Mouse (Mus musculus): ENCODE results near the gene Synpr.

Synpr gene

DNA sequence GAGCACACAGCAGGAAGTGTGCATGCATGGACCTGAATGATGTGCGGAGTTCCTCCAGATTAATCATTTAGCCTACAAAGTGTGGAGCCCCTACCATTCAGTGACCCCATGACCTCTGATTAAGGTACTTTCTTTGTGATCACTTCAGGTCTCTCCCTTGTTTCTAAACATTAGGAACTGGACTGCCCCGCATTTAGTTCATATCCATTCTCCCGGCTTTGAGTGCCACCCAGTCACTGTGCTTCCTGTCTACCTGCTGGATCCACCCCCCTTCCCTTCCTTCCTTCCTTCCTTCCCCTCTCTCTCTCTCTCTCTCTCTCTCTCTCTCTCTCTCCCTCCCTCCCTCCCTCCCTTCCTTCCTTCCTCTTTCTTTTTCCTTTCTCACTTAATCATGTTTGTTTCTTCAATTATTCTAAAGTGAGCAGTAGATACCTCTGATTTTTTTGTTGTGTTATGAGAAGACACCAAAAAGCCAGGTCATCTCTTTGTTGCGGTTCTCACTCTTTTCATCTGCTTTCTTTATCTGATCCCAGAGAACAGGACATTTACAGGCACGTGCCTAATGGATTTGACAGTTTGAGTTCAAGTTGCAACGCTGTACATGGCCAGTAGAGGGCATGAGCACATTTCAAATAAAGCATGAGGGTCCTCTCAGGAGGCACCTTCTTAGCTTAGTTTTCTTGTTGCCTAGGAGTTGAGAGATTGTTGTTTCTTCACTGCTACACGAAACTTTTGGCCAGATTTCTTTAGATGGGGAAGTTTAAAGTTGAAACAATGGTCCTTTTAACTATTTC lies 71.2 kb downstream of the Synpr start:
- DNase-seq (ENCODE audit: low spot score): peak; percentile 55

DNA sequence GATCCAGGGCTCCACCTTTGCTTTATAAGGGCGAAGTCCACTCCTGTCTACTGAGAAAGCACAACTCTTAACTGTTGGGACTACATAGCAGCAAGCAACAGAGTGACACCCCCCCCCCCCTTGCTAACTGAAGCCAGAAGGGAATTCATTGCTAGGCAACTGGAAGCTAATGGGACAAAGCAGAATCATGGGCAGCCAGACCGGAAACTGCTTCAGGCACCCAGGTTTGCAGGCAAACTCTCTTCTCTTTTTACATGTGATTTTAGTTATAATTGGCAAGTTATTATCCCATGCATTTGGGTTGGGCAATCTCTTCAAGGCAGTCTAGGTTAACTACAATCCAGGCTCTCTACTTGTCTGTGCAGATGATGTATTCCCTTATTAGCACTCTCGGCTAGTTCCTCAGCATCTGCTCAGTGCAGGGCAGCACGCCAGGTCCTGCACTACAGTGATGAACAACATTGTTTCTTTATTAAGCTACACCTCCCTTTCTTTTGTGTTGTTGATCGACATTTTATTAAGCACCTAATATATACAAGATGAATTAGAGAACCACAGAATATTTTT lies 72.6 kb downstream of the Synpr start:
- DNase-seq (ENCODE audit: low spot score): no peak

DNA sequence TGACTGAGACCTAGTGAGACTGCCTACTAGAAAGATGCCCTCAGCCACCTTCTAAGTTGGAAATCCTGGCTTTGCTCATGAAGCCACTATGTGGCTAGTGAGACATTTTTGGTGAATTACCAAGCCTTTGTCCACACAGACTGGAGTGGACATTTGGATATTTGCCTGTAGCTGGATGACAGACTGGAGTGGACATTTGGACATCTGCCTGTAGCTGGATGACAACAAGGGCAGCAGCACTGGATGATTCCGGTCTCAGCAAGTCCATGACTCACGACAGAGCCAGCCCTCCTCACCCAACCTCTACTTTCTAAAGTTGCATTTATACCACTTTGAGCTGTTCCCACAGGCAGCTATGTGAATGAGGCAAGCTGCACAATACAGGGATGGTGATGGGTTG lies 73.5 kb downstream of the Synpr start:
- DNase-seq (ENCODE audit: low spot score): no peak

DNA sequence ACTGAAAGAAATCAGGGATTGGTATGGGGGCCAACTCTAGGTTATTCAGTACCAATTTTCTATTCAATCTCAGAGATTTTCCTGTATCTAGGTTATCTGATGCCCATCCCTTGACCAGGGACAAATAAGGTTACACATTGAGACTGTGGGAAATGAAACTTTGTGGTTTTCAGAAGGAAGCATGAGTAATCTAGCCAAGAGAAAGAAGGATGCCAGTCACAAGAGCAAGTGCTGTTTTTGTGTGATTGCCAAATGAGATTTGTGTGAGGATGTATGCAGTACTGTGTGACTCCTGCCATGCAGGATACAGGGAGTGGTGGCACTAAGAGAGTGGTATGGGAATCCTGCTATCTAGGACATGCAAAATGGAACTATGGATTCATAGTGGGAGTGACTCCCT lies 76.6 kb downstream of the Synpr start:
- no peak for DNase-seq (ENCODE audit: low spot score)

DNA sequence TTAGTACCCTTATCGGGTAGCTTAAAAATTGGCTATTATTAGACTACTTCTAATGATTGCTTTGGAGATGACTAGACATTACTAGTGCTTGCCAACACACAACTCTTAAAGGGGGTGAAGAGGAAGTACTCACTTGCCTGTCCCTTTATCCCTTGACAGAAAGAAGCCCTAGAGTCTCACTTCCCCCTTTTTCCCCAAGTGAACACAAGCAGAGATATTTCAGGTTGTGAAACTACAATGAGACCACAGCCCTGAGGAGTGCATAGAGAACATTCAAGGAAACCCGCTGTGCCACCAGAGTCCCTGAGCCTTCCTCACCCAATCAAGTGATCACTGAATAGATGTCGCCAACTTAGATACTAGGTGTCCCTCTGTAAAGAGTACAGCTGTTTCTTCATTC lies 77.1 kb downstream of the Synpr start:
- DNase-seq (ENCODE audit: low spot score): no peak

DNA sequence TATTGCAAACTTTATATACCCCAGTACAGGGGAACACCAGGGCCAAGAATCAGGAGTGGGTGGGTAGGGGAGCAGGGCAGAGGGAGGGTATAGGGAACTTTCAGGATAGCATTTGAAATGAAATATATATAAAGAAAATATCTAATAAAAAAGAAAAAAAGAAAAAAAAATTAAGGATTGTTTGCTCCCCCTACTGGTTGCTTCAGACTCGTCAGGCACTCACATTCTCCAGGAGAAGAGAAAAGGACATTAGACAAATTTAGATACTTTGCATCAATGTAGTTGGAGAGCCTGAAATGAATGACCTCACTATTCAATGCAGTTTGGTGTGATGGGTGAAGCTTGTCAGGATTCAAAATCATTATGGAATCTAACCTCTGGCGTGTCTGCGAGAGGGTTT lies 83.7 kb downstream of the Synpr start:
- no peak for DNase-seq (ENCODE audit: low spot score)

DNA sequence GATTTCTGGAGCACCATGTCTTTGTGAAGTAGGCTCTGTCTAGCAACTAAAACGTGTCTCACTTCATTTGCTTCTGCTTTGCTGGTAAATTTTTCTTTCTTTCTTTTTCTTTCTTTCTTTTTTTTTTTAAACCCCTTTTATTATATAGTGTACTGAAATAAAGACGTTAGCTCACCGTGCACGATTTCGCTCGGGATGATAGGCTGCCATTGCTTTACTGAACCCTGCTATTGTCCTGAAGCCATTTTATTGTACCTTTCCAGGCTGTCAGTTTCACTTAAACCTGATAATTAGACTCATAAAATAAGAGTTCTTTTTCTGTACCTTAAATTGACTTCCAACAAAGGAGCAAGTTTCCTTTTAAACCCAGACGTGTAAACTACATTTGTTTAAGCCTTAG lies 104.5 kb downstream of the Synpr start:
- no peak for DNase-seq (ENCODE audit: low spot score)

DNA sequence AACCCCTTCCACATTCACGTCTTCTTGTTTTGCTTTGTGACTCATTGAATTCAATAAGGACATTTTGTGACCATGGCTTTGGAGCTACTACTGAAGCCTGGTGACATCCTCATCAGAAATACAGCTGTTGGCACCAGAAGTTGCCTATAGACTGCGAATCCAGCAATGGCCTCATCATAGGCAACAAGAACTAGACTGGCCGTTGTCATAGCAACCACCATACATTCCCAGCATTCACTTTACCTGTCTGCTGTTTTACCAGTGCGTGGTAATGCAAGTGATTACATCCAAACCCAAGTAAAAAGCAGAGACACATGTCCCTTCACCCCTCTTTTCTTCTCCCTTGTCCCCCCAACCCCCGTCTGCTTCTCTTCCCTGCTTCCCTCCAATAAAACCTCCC lies 105.4 kb downstream of the Synpr start:
- no peak for DNase-seq (ENCODE audit: low spot score)

DNA sequence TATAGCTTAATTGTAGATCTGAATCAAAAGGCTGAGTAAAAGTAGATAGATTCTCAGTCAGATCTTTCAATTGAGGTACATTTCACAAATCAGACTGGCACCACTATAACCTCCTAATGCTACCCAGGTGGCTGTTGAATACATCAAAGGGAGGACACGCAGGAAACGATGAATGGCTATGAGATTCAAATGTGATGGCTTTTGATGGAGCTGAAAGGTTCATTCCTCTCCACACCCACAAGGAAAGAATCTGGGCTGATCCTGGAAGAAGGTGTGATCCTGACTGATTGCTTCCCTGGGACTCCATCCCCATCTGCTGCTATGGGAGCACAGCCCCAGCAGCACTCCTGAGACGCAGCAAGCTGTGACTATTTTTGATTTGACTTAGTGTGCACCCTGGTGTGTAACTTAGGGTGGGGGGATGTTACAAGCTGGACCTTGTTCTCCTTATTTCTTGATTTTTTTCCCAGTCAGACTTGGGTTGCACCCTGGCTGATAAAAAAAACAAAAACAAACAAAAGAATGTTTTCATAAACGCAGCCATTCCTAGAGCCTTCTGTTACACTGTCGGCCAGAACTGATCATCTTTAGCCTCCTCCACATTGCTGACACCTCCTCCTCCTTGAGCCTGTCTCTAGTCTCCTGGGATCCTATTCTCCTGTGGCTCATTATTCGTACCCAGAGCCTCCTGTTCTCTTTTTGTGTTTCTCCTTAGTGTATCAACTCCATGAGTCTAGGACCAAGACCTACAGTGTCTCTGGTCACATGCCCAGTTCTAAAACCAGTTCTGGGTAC lies 114.8 kb downstream of the Synpr start:
- no peak for DNase-seq (ENCODE audit: low spot score)

DNA sequence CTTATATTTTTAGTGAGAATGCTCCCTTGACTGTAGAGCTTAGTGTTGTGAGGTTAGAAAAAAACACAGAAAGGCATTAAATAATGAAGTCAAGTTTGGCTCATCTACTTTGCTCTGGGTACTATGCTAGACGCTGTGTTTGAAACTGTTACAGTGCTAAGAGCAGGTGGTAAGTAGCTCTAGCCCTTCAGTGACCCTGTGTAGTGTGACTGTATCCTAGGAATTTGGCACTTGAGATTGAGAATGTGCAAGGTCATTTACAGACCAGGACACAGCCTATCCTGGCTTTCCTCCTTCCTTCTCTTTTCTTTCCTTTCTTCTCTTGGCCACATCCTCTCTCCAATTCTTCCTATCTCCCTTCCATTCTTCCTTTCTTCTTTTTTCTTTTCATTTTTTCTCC lies 127.1 kb downstream of the Synpr start:
- no peak for DNase-seq (ENCODE audit: low spot score)

DNA sequence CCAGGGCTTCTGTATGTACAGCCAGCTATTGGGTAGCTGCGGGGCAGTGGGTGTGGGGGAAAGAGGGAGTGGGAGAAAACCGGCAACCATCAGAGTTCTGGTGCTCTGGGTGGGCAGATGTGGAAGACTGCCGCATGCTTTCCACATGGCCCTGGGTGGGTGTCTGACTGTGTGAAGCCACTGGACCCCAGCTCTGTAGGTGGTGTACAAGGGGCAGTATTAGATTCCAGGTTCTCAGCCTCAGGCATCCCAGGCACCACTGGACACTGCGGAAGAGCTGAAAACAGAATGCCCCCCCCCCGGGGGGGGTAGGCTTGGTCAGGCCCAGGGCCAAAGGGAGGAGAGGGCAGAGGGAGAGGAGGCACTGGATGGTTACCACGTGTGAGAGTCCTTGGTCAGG lies 156.1 kb downstream of the Synpr start:
- DNase-seq (ENCODE audit: low spot score): no peak

DNA sequence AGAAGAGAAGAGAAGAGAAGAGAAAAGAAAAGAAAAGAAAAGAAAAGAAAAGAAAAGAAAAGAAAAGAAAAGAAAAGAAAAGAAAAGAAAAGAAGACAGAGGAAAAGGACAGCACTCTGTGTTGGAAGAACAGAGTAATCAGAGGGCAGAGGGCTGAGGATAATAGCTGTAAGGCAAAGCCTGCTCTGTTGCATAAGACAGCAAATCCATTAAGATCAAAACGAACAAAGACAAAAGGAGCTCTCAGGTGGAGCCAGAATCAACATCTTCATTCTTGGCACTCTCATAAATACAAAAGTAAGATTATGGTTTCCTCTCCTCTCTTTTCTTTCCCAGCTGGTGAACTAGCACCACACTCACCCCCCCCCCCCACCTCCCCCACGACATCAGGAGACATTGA lies 160.3 kb downstream of the Synpr start:
- DNase-seq (ENCODE audit: low spot score): no peak

DNA sequence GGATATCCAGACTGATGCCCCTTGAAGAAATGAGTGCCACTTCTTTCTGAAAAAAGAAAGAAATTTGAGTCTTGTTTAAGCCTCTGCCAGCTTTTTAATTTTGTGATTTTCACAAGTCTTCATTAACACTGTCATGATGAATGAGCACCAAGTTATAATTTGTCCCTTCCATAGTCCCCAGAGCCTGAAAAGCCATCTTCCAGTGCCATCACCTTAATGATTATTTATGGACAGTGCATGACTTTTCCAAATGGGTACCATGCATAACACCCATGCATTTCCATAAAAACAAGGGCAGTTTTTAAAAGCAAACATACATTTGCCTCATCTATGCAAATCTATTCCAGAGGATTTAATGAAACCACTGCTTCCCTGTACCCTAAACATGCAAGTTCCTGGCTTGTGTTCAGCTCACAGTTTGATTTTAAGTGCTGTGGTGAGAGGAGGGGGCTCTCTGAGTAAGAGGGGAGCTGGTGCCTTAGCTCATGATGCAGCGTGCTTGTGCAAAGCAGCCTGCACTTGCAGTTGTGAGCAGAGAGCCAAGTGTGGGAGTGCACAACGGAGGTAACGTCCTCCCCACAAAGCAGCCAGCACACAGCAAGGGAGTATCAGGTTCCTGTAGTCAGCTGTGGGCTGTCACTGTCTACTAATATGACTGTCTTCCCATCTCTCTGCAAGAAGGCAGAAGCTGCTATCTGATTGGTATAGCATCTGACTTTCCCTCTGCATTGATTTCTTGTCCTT lies 169.1 kb downstream of the Synpr start:
- no peak for DNase-seq (ENCODE audit: low spot score)

DNA sequence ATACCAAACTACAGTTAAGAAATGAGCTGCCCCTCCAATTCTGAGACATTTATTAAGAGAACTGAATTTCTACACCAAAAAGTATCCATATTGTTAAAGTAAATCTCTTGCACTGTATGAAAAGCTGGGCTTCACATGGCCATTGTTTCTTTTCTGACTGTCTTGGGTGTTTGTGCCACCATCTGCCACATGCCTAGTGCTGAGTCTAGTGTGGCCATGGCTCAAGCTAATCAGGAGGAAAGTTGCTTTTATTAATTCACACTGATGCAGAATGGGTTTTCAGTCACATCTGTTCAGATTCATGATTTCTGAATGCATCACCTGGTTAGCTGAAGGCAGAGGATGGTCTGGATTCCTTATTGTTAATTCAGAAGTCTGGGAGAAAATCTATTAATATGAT lies 170.4 kb downstream of the Synpr start:
- DNase-seq (ENCODE audit: low spot score): no peak

DNA sequence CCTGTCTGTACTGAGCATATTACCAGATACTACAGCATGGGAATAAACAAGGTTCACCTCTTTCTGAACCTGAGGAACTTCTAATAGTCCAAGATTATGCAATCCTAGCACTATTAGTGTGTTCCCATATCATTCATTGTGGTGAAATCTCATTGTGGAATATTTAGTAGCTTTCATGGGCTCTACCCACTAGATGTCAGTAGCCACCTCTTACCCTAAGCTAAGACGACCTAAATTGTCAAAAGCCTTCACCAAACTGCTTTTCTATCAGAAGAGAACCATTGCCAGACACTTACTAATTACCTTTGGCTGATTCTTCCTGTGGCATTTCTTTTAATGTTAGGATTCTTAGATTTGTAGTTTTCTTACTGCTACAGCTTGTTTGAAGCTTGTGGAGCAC lies 174.8 kb downstream of the Synpr start:
- peak; percentile 20 for DNase-seq (ENCODE audit: low spot score)

DNA sequence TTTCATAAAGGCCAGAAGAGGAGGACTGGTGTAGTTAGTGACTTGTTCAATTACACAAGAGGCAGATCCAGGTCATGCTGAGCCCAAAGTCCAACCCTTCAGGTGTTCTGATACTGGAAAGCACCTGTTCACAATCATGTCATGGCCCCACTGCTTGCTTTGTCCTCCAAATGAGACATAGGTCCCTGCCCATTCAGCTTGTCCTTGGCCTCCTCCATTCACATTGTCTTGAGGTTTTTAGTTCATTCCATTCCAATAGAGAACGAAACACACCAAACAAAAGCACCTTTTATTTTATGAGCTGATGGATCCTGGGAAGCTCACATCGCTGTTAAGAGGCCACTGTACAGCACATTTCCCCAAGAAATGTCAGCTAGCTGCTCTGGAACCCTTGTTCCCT lies 184.6 kb downstream of the Synpr start:
- DNase-seq (ENCODE audit: low spot score): no peak

DNA sequence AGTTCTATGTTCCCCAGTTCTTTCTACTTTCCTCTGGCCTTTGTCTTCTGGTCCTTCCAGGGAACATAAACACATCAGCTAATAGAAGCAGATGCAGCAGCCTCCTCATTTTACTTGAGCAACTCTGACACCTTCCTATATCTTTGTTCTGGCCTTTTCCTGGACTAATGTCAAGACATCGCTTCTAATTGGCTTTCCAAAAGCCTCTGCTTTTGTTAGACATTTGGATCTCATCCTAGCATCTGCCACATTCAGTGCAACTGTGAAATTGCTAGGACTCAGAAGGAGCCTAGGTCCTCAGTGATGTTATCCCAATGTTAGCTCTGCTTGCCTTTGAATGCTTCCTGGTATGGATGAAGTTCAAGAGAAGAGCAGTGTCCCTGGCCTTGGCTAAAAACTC lies 193.2 kb downstream of the Synpr start:
- no peak for DNase-seq (ENCODE audit: low spot score)

DNA sequence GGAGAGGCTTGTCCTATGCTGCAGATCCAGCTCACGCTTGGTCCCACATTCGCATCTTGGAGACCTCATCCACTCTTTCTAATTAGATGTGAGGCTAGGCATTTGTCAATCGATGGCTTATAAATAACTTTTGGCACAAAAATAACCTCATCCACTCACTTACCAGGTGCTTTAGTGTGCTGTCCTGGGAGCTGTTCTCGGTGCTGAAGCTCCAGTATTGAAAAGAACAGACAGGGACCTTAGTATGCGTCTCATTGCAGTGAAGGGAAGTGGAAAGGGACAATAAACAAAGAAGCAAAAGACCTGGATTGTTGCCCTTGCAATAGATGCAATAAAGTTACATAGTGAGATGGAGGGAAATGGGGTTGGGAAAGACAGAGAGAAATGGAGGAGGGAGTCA lies 220.8 kb downstream of the Synpr start:
- no peak for DNase-seq (ENCODE audit: low spot score)

DNA sequence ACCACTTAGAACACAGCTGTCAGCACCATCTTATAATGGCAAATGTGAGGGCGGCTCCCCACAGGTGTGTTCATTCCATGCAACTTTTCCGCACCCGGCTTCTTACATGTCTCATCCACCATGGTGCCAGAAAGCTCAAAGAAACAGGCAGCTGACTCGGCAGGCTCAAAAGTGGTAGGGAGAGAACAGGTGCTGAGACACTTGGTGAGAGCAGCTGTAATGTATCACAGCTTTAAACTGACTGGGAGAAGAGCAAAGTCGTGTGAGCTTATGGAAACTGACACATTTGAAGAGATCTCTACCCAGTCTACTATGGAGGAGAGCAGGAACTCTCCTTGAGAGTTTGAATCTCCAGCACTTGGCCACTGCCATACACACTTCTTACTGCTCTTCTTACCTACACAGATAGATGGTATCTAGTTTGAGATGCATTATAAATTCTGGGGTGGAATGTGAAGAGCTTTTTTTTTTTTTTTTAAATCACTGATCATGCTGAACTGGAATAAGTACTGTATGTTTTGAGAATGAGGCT lies 234.1 kb downstream of the Synpr start:
- DNase-seq (ENCODE audit: low spot score): no peak

DNA sequence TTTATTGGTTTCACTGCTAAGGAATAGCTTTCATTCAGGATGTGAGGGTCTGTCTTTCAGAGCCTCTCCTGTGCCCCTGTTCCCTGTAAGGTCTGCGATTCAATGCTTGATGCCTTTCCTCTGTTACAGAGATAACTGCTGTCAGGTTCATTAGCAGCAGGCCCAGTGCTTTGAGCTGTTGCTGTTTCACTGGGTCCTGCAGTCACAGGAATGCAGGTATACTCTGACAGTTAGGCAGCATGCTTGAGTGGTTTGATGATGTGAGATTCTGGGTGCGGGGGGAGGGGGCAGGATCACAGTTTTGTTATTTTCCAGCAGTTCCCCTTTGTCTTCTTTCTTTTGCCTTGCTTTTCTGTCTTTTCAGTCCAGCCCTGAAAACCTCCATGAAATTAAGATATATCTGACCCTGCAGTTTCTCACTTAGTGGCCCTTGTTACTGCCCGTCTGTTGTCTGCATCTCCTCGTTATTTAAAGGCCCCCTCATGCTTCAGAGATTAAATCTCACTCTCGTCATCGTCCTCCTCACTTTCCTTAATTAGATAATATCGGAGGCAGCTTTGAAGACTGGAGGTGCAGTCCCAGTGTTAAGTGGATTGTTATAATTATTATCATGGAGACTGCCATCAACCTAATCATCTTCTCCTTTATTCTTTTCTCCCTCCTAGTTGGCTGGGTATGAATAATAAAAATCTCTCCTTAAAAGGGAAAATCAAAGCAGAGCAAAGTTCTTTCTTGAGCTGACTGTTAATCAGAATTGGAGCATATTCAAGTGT lies 234.8 kb downstream of the Synpr start:
- DNase-seq (ENCODE audit: low spot score): no peak

DNA sequence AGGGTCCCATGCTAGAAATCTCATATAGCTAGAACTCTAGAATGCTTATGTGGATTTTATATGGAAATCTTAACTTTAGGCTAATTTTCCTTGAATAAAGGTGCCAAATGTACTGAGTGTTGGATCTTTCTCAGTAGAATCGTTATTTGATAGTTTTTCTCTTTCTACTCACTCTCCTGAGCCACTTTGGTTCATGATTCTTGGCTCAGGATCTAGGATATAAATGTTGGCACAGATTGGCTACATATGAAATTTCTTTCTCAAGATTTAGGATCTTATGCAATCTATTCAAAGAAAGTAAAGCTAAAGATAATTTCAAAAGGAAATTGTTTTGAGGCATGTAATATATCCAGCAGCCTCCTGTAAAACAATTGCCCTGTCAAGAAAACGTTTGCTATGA lies 263.2 kb downstream of the Synpr start:
- no peak for DNase-seq (ENCODE audit: low spot score)

DNA sequence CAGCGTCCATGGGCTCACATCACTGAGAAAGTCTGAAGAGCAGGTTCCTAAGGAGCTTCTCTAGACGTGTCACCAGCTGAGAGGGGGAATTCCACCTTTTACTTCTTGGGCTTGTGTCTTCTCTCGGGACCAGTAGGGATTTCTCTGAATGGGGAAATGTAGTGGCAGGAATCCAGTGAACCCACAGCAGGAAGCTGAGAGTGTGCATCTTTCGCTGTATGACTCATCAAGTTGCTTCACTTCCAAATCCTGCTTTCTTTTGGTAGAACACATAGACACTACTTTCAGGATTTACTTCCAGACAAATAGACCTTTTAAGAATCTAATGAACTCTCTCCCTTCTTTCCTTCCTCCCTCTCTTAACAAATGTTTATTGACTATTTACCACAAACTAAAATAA lies 266.6 kb downstream of the Synpr start:
- DNase-seq (ENCODE audit: low spot score): no peak

Data from layer of hippocampus, adult 9-10 months (tissue).